Mouse (Mus musculus) hindbrain, embryonic 14.5 days (tissue): Measurements from ENCODE around the gene Zfp52. TPM values are rescaled to one million over a fixed set of nuclear protein-coding genes. Genes with fewer than 3 reads are reported as not detected.

Source experiments
- ATAC-seq: fragments of 200-750 bp; cut with Nextera tagmentation; 2 replicates; pipeline ENCODE4 v1.8.0; 2017; ENCODE audit warnings: moderate number of reproducible peaks, mild to moderate bottlenecking, moderate TSS enrichment, moderate library complexity; ENCODE audit not compliant: low FRiP score
- DNase-seq: peaks from one replicate; pipeline ENCODE4 v3.0.0-alpha.2; 2015; ENCODE audit warnings: low spot score
- H3K27ac ChIP-seq: fragments of 300-500 bp; sonication (generic); 2 replicates; pipeline ENCODE4 v1.5.1; 2014; ENCODE audit warnings: mild to moderate bottlenecking, moderate library complexity
- H3K27me3 ChIP-seq: fragments of 300-500 bp; sonication (generic); 2 replicates; pipeline ENCODE4 v1.6.1; 2014; ENCODE audit warnings: mild to moderate bottlenecking, low read length, mixed read lengths; ENCODE audit not compliant: control insufficient read depth, insufficient read depth
- H3K36me3 ChIP-seq: fragments of 300-500 bp; sonication (generic); replicated peaks from 2 replicates; pipeline ENCODE4 v1.6.1; 2014; ENCODE audit not compliant: control insufficient read depth, insufficient read depth
- H3K4me1 ChIP-seq: fragments of 300-500 bp; sonication (generic); replicated peaks from 2 replicates; pipeline ENCODE4 v1.6.1; 2014; ENCODE audit warnings: antibody characterized with exemption, low read length, mixed read lengths; ENCODE audit not compliant: control insufficient read depth, insufficient read depth
- H3K4me2 ChIP-seq: fragments of 300-500 bp; sonication (generic); replicated peaks from 2 replicates; pipeline ENCODE4 v1.6.1; 2014; ENCODE audit warnings: mild to moderate bottlenecking, moderate library complexity
- H3K4me3 ChIP-seq: fragments of 300-500 bp; sonication (generic); replicated peaks from 2 replicates; pipeline ENCODE4 v1.5.1; 2014; ENCODE audit warnings: mild to moderate bottlenecking, low read length
- H3K9ac ChIP-seq: fragments of 300-500 bp; sonication (generic); 2 replicates; pipeline ENCODE4 v1.6.1; 2014
- H3K9me3 ChIP-seq: fragments of 300-500 bp; sonication (generic); 2 replicates; pipeline ENCODE4 v1.6.1; 2016; ENCODE audit warnings: low read length; ENCODE audit not compliant: control insufficient read depth
- WGBS: fragments of 180-500 bp; shearing (Covaris S2); extraction: QIAGEN DNeasy Blood & Tissue Kit; methylation state at CpG from one replicate; pipeline ENCODE4 v1.1.7; 2014; 5-methylcytosine and 5-hydroxymethylcytosine counted together
- polyA plus RNA-seq: library from polyadenylated mRNA; unstranded; fragments of >200 nt; fragmentation: Nextera tagmentation; extraction: Ambion mirVana; gene quantifications from 2 replicates; pipeline ENCODE4 v1.2.1, GENCODE M21; 2014

The Zfp52 gene
- polyA plus RNA-seq, 1 experiment from 2014 or later = 1.8 TPM

- DNase-seq = peak; percentile 77
- H3K4me2 ChIP-seq = peak overlapping the region; percentile 87
- H3K4me1 ChIP-seq = no peaks in the 10 kb centered on the region
Observed at GRCm38 (mm10) chr17:21516201-21517129, 18.9 kb upstream of the Zfp52 start.

DNA sequence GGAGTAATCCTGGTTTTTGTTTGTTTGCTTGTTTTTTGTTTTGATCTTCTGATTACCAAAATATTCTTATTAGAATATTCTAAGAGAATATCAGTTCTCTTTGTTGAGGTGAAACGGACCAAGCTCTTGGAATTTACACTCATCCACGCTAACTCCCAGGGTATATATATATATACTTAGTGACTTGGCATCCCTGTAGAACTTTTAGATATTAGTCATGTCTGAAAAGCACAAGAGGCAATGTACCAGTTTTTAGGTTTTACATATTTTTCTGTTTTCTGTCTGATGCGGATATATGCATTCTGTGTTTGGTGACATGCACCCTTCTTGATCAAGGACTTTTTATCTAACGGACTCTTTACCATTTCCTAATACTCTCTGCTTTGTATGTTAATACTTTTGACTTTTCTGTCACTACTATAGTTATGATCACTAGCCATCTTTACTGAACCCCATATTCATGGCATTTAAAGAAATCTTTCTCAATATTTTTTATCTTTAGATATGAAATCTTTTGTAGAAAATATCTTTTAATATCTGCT lies 18.1 kb upstream of the Zfp52 start:
- Histone ChIP-seq H3K4me3 (peak overlapping the region; percentile 53), H3K27me3 (no peaks in the 10 kb centered on the region), H3K9me3 (no peaks in the 10 kb centered on the region), H3K9ac (peak overlapping the region; percentile 68), H3K4me2 (peak overlapping the region; percentile 87), H3K4me1 (no peaks in the 10 kb centered on the region), H3K36me3 (no peaks in the 10 kb centered on the region), H3K27ac (peak overlapping the region; percentile 82)
- ATAC-seq (no peak), DNase-seq (no peak)
- 47% methylated on average over 4 of the region's 4 CpGs for WGBS

More at GRCm38 (mm10) chr17:21516201-21517129, 18.9 kb upstream of the Zfp52 start:
- ATAC-seq = peak; percentile 91
- Histone ChIP-seq H3K9ac (peak overlapping the region; percentile 68), H3K27me3 (no peaks in the 10 kb centered on the region), H3K36me3 (no peaks in the 10 kb centered on the region), H3K4me3 (peak overlapping the region; percentile 53), H3K9me3 (no peaks in the 10 kb centered on the region), H3K27ac (peak overlapping the region; percentile 82)
- WGBS = under 1% methylated on average over 37 of the region's 37 CpGs

DNA sequence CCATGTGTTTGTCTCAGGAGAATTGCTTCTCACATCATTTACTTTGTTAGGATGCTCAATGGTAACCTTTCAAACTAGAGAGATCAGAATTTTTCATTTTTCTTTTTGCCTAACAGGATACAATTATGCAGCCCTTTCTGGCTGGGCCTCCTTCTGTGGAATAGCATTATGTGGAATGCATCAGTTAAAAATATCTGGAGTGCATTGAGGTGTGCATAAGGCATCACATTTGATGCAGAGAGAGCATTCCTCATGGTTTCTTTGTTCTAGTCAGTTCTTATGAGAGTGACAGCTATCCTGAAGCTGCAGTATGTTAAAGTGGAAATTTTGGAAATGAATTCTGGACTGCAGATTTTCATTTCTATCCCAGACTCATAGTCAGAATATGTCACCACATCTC lies 9.1 kb upstream of the Zfp52 start:
- no peaks in the 10 kb centered on the region for H3K27me3 ChIP-seq
- no peaks in the 10 kb centered on the region for H3K36me3 ChIP-seq
- no peak overlapping the region for H3K27ac ChIP-seq
- no peak overlapping the region for H3K9ac ChIP-seq
- H3K9me3 ChIP-seq = no peaks in the 10 kb centered on the region
- DNase-seq (no peak), ATAC-seq (no peak)
- no peak overlapping the region for H3K4me2 ChIP-seq
- 0 out of 2 replicates have a peak, but pooled peaks cover 1% of the 10 kb centered on the region for H3K4me1 ChIP-seq
- no peak overlapping the region for H3K4me3 ChIP-seq

GRCm38 (mm10) chr17:21530645-21531330 lies 4.6 kb upstream of the Zfp52 start:
- whole genome bisulfite sequencing = 70% methylated on average over 5 of the region's 5 CpGs
- no peaks in the 10 kb centered on the region for H3K36me3 ChIP-seq
- no peak overlapping the region for H3K4me2 ChIP-seq
- ATAC-seq (no peak), DNase-seq (no peak)
- no peak overlapping the region for H3K27ac ChIP-seq
- no peaks in the 10 kb centered on the region for H3K27me3 ChIP-seq
- H3K9me3 ChIP-seq = no peaks in the 10 kb centered on the region
- no peak overlapping the region for H3K4me3 ChIP-seq
- H3K9ac ChIP-seq = no peak overlapping the region
- H3K4me1 ChIP-seq = peaks cover 20% of the 10 kb centered on the region

- WGBS = 61% methylated on average over 5 of the region's 5 CpGs
- Histone ChIP-seq H3K36me3 (no peaks in the 10 kb centered on the region), H3K27ac (peak overlapping the region; percentile 90), H3K4me3 (peak overlapping the region; percentile 84), H3K4me2 (peak overlapping the region; percentile 84), H3K9ac (peak overlapping the region; percentile 91), H3K9me3 (no peaks in the 10 kb centered on the region), H3K4me1 (peaks cover 20% of the 10 kb centered on the region), H3K27me3 (no peaks in the 10 kb centered on the region)
- DNase-seq = no peak
- no peak for ATAC-seq
Observed at GRCm38 (mm10) chr17:21531621-21532020, 3.7 kb upstream of the Zfp52 start.

DNA sequence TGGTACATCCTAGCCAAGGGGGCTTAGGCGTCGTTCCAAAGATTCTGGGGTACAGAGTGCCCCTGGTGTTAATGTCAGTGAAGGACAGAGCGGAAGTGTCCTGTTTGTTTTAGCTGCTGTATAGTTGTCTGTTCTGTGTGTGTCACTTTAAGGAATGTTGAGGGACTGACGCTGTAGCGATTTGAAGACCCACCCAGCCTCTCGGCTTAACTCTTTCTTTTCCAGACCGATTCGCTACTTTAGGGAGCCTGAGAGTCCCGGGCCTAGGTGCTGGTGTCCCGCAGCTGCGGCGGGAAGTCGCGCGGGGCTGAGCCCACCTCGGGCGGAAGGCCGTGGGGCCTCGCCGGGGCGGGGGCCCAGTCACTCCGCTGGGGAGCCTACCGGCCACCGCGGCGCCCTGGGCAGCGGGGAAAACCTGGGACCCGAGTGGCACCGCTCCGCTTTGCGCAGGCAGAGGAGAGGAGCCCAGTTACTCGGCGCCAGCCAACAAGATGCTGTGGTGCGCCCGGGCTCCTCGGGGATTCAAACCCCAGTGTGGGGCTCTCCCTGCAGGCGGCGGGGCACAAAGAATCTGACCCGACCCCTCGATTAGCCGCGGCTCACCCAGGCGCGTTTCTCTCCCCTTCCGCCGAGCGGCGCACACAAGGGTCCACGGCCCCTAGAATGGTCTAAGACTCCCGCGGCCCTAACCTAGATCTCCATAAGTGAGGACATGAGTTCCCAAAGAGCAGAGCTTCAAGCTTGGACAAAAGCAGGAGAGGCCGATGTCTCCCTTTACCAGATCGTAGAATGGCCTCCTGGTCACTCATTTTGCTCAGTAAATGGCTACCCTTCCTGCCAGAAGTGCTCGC lies 3.0 kb upstream of the Zfp52 start:
- Histone ChIP-seq H3K4me3 (peak overlapping the region; percentile 84), H3K27ac (peak overlapping the region; percentile 90), H3K27me3 (no peaks in the 10 kb centered on the region), H3K36me3 (no peaks in the 10 kb centered on the region), H3K9ac (peak overlapping the region; percentile 91), H3K9me3 (no peaks in the 10 kb centered on the region), H3K4me2 (peak overlapping the region; percentile 84), H3K4me1 (peaks cover 20% of the 10 kb centered on the region)
- ATAC-seq (peak; percentile 92), DNase-seq (peak; percentile 77)
- under 1% methylated on average over 51 of the region's 54 CpGs for WGBS

DNA sequence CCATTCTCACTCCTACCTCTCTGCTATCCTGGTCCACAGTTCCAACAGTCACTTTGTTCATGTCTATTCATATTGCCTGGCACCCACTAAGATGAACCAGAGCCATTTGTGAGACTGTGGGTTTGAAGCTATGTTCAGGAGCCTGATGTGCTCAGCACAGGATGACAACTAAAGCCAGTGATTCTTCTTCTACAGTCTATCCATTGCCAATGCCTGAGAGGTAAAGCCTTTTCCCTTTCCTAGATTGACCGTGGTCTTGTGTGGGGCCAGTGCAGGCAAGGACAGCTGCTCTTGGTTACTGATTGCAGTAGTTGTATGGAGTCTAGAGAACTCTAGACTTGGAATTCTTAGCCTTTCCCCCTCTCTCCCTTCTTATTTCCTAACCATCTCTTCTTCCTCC lies 1.4 kb upstream of the Zfp52 start:
- H3K27ac ChIP-seq = no peak overlapping the region
- 88% methylated on average over 1 of the region's 1 CpGs for WGBS
- peaks cover 20% of the 10 kb centered on the region for H3K4me1 ChIP-seq
- no peaks in the 10 kb centered on the region for H3K36me3 ChIP-seq
- no peak for DNase-seq
- no peak overlapping the region for H3K9ac ChIP-seq
- H3K9me3 ChIP-seq = no peaks in the 10 kb centered on the region
- H3K4me3 ChIP-seq = no peak overlapping the region
- H3K4me2 ChIP-seq = no peak overlapping the region
- H3K27me3 ChIP-seq = no peaks in the 10 kb centered on the region
- no peak for ATAC-seq

GRCm38 (mm10) chr17:21534460-21535095 lies 761 bp upstream of the Zfp52 start:
- ATAC-seq = peak; percentile 26; the same call in 1 of the 2 replicates
- Histone ChIP-seq H3K36me3 (no peaks in the 10 kb centered on the region), H3K4me3 (no peak overlapping the region), H3K9ac (no peak overlapping the region), H3K27ac (no peak overlapping the region), H3K9me3 (no peaks in the 10 kb centered on the region), H3K4me1 (peaks cover 20% of the 10 kb centered on the region), H3K4me2 (peak overlapping the region; percentile 72; the same call in 1 of the 2 replicates), H3K27me3 (no peaks in the 10 kb centered on the region)
- WGBS = 24% methylated on average over 4 of the region's 4 CpGs
- DNase-seq = peak; percentile 83
